Comparison of ENCODE assay signal across 28 mouse cellular contexts in genomic region chr6:137292421-137292820, GRCm38 (mm10). TPM values are rescaled to one million over a fixed set of nuclear protein-coding genes. Genes with fewer than 3 reads are reported as not detected.
DNase-seq lines count a peak whose midpoint lies in the region; ATAC-seq and TF ChIP-seq lines count a peak whose summit lies in the region.
"Had no signal": no experiment of that assay in that cellular context is flagged by ENCODE, and none has a peak within 500 bp of the region (broad histone marks: within the 10 kb centered on the region; RNA-seq: fewer than 3 reads in every experiment).

No protein-coding gene starts in this region.

- no peaks in the 10 kb centered on the region for H3K4me1 ChIP-seq in liver, embryonic 14.5 days (replicated peaks; ENCODE audit: control insufficient read depth in 2 of 2, insufficient read depth in 2 of 2, low read length in 1 of 2)
- H3K4me1 ChIP-seq in MEL (ENCODE audit: control insufficient read depth in 1 of 2, insufficient read depth in 2 of 2, low read length in 2 of 2): no peaks in the 10 kb centered on the region
- H3K4me1 ChIP-seq in hindbrain, embryonic 12.5 days: peaks cover 5% of the 10 kb centered on the region; the same call in 1 of the 2 replicates
- H3K4me1 ChIP-seq: heart, embryonic 12.5 days; liver, embryonic 13.5 days had no signal

- no peak for TF ChIP-seq EP300 in liver, embryonic 14.5 days (IDR thresholded peaks at IDR 0.05; ENCODE audit: low read depth)
- TF ChIP-seq EP300 in MEL (IDR thresholded peaks at IDR 0.05; ENCODE audit: low read depth in 1 of 2, low read length in 2 of 2): no peak

- no peak for TF ChIP-seq CTCF in liver, embryonic 14.5 days (IDR thresholded peaks at IDR 0.05; ENCODE audit: low read depth)
- no peak for TF ChIP-seq CTCF in MEL (IDR thresholded peaks at IDR 0.05 in 2 of 3, conservative IDR thresholded peaks at IDR 0.05 in 1 of 3; ENCODE audit: control insufficient read depth in 1 of 3, insufficient read depth in 1 of 3, low read depth in 2 of 3, low read length in 3 of 3, poor library complexity in 1 of 3, severe bottlenecking in 1 of 3)

- TF ChIP-seq POLR2A in MEL (IDR thresholded peaks at IDR 0.05; ENCODE audit: control insufficient read depth in 1 of 2, insufficient read depth in 1 of 2, low read depth in 1 of 2, low read length in 2 of 2, poor library complexity in 1 of 2): no peak

- no peaks in the 10 kb centered on the region for H3K36me3 ChIP-seq in liver, embryonic 14.5 days (replicated peaks; ENCODE audit: control insufficient read depth, insufficient read depth, low read depth)
- H3K36me3 ChIP-seq in MEL (ENCODE audit: control insufficient read depth in 1 of 2, insufficient read depth in 2 of 2, low read length in 2 of 2): no peaks in the 10 kb centered on the region
- no peaks in the 10 kb centered on the region for H3K36me3 ChIP-seq in hindbrain, embryonic 12.5 days
- H3K36me3 ChIP-seq: embryonic facial prominence, embryonic 12.5 days; heart, embryonic 12.5 days; hindbrain, embryonic 15.5 days; kidney, embryonic 15.5 days; limb, embryonic 12.5 days; liver, embryonic 13.5 days had no signal

- H3K9ac ChIP-seq in liver, embryonic 14.5 days (replicated peaks): no peak overlapping the region
- H3K9ac ChIP-seq in MEL (ENCODE audit: control insufficient read depth, low read depth, low read length, poor library complexity, severe bottlenecking): no peak overlapping the region
- H3K9ac ChIP-seq in hindbrain, embryonic 12.5 days: no peak overlapping the region
- H3K9ac ChIP-seq: embryonic facial prominence, embryonic 12.5 days; heart, embryonic 12.5 days; hindbrain, embryonic 15.5 days; kidney, embryonic 15.5 days; limb, embryonic 12.5 days; liver, embryonic 13.5 days; lung, embryonic 14.5 days; midbrain, embryonic 13.5 days had no signal

- ATAC-seq in liver, embryonic 14.5 days (ENCODE audit: insufficient read depth): 0 out of 2 replicates have a peak, but pooled peaks have one; percentile 15
- ATAC-seq in common myeloid progenitor, adult 5-6 weeks (replicated peaks; ENCODE audit: low read depth, poor library complexity, severe bottlenecking): peak; percentile 73
- ATAC-seq in hindbrain, embryonic 12.5 days (ENCODE audit: low FRiP score): no peak
- ATAC-seq: forebrain, embryonic 14.5 days; inflammation-experienced regulatory T-cells, adult 6 months; midbrain, embryonic 13.5 days had no signal

- no peaks in the 10 kb centered on the region for H3K9me3 ChIP-seq in liver, embryonic 14.5 days (ENCODE audit: control insufficient read depth, low read length)
- H3K9me3 ChIP-seq in MEL (replicated peaks; ENCODE audit: insufficient read depth, low read length): no peaks in the 10 kb centered on the region
- H3K9me3 ChIP-seq in hindbrain, embryonic 12.5 days (replicated peaks): 0 out of 2 replicates have a peak, but pooled peaks cover 4% of the 10 kb centered on the region
- H3K9me3 ChIP-seq: embryonic facial prominence, embryonic 12.5 days; heart, embryonic 12.5 days; hindbrain, embryonic 15.5 days; kidney, embryonic 15.5 days; limb, embryonic 12.5 days; liver, embryonic 13.5 days; midbrain, embryonic 13.5 days had no signal

- no peak overlapping the region for H3K4me2 ChIP-seq in liver, embryonic 14.5 days (ENCODE audit: low read depth)
- no peak overlapping the region for H3K4me2 ChIP-seq in hindbrain, embryonic 12.5 days (replicated peaks)
- H3K4me2 ChIP-seq: embryonic facial prominence, embryonic 12.5 days; heart, embryonic 12.5 days; hindbrain, embryonic 15.5 days; kidney, embryonic 15.5 days; limb, embryonic 12.5 days; liver, embryonic 13.5 days; lung, embryonic 14.5 days; midbrain, embryonic 13.5 days had no signal

- WGBS in liver, embryonic 14.5 days (ENCODE audit: insufficient replicate concordance): 28% methylated on average over 2 of the region's 2 CpGs
- WGBS in hindbrain, embryonic 12.5 days: 58% methylated on average over 2 of the region's 2 CpGs

- no peaks in the 10 kb centered on the region for H3K79me2 ChIP-seq in MEL (ENCODE audit: control insufficient read depth, insufficient read depth, low read length, poor library complexity)

- no peak overlapping the region for H3K4me3 ChIP-seq in liver, embryonic 14.5 days (ENCODE audit: insufficient read depth in 1 of 2, low read depth in 2 of 2, low read length in 2 of 2)
- H3K4me3 ChIP-seq in MEL (ENCODE audit: control insufficient read depth in 1 of 2, insufficient read depth in 1 of 2, low read depth in 2 of 2, low read length in 2 of 2): no peak overlapping the region
- no peak overlapping the region for H3K4me3 ChIP-seq in hindbrain, embryonic 12.5 days
- H3K4me3 ChIP-seq: embryonic facial prominence, embryonic 12.5 days; heart, embryonic 12.5 days; hindbrain, embryonic 15.5 days; kidney, embryonic 15.5 days; left cerebral cortex, adult 2 months; limb, embryonic 12.5 days; liver, embryonic 13.5 days; megakaryocyte, embryonic 14.5 days; midbrain, embryonic 13.5 days had no signal

- no peak for TF ChIP-seq RAD21 in MEL (IDR thresholded peaks at IDR 0.05; ENCODE audit: low read depth, low read length)

- no peaks in the 10 kb centered on the region for H3K27me3 ChIP-seq in liver, embryonic 14.5 days (ENCODE audit: control insufficient read depth, insufficient read depth, low read length)
- no peaks in the 10 kb centered on the region for H3K27me3 ChIP-seq in MEL (ENCODE audit: control insufficient read depth in 1 of 2, insufficient read depth in 2 of 2, low read length in 2 of 2)
- H3K27me3 ChIP-seq in hindbrain, embryonic 12.5 days: no peaks in the 10 kb centered on the region
- H3K27me3 ChIP-seq: embryonic facial prominence, embryonic 12.5 days; heart, embryonic 12.5 days; hindbrain, embryonic 15.5 days; kidney, embryonic 15.5 days; limb, embryonic 12.5 days; liver, embryonic 13.5 days; megakaryocyte, embryonic 14.5 days; midbrain, embryonic 13.5 days had no signal

- DNase-seq in liver, embryonic 14.5 days (ENCODE audit: low read depth in 3 of 3, low spot score in 3 of 3): no peak
- DNase-seq in liver: no peak
- no peak for DNase-seq in MEL (ENCODE audit: low read depth, low spot score)
- no peak for DNase-seq in spleen, postnatal 10 days (ENCODE audit: low spot score in 2 of 2)
- no peak for DNase-seq in kidney, adult 11 months
- DNase-seq: cerebellum, adult 9-10 months; cerebellum, postnatal 36 days; embryo, embryonic 11 days; gastrocnemius, postnatal 25 days; heart, adult 18-20 months; kidney, adult 18-20 months; kidney, postnatal 25 days; liver, embryonic 13.5 days; lung, embryonic 14.5 days; thymus, postnatal 25 days had no signal

- H3K27ac ChIP-seq in liver, embryonic 14.5 days: no peak overlapping the region
- H3K27ac ChIP-seq in MEL (ENCODE audit: control insufficient read depth, low read depth, low read length): no peak overlapping the region
- no peak overlapping the region for H3K27ac ChIP-seq in hindbrain, embryonic 12.5 days
- H3K27ac ChIP-seq: embryonic facial prominence, embryonic 12.5 days; hindbrain, embryonic 15.5 days; kidney, embryonic 15.5 days; left cerebral cortex, adult 2 months; limb, embryonic 12.5 days; liver, embryonic 13.5 days; midbrain, embryonic 13.5 days had no signal

TF ChIP-seq in MEL, 35 proteins besides CTCF, POLR2A, EP300 and RAD21:
- peak; percentile 10; the same call in 1 of the 2 replicates for TF ChIP-seq MAFK (IDR thresholded peaks at IDR 0.05; ENCODE audit: borderline replicate concordance, low read depth, low read length)
- TF ChIP-seq TBP (IDR thresholded peaks at IDR 0.05; ENCODE audit: low read depth, low read length): no peak
- no peak for TF ChIP-seq ELF1 (IDR thresholded peaks at IDR 0.05; ENCODE audit: low read depth, low read length)
TF ChIP-seq in MEL: peak in this region for 1.

RNA-seq across cellular contexts. Expression of gene Ptpro, which starts 40.3 kb away (rescaled TPM):
- 0.28 and 0.40 TPM in 2 replicates for polyA plus RNA-seq in liver, embryonic 14.5 days (2012; rRNA removed)
- 0.55 and 0.68 TPM in 2 replicates for polyA plus RNA-seq in liver, embryonic 14.5 days (2014; fragmentation: Nextera tagmentation; extraction: Ambion mirVana)
- not detected in 2 replicates for total RNA-seq in MEL (2012; rRNA removed)
- polyA plus RNA-seq in MEL (2012; ENCODE audit: insufficient read depth in 1 of 2, insufficient read length in 2 of 2, low read depth in 1 of 2, low replicate concordance in 2 of 2, missing spikeins in 1 of 2): not detected
- 0.87 and 3.6 TPM in 2 replicates for total RNA-seq in common myeloid progenitor, adult 5-6 weeks (2017)
- polyA plus RNA-seq in hindbrain, embryonic 12.5 days (2016; fragmentation: Nextera tagmentation; extraction: Ambion mirVana): 26.1 and 28.1 TPM in 2 replicates
- polyA plus RNA-seq: C2C12 had no signal

Comparison
In these comparisons a context has a peak if more than half of its experiments do, and no peak if none do; other contexts are left out.
1. RNA of gene Ptpro, which starts 40.3 kb away (polyA plus RNA-seq): 26.1 to 28.1 TPM in hindbrain, embryonic 12.5 days; 0.28 to 0.68 TPM in liver, embryonic 14.5 days and not detected in MEL; every median in the first group is over 10 times any median in the second.